Mouse (Mus musculus): ENCODE data around the gene Mag. TPM values are rescaled to one million over a fixed set of nuclear protein-coding genes. Genes with fewer than 3 reads are reported as not detected.

The Mag gene
- polyA plus RNA-seq, 1 experiment from 2014 or later, result 0.27 TPM

- Histone ChIP-seq H3K9ac (ENCODE audit: low read depth, low read length) (no peak overlapping the region), H3K4me2 (ENCODE audit: low read depth, low read length) (no peak overlapping the region), H3K36me3 (ENCODE audit: control insufficient read depth, insufficient read depth) (no peaks in the 10 kb centered on the region), H3K4me1 (ENCODE audit: control insufficient read depth, low read depth, low read length) (no peaks in the 10 kb centered on the region; the same call in 1 of the 2 replicates), H3K27me3 (ENCODE audit: control insufficient read depth, insufficient read depth, low read depth, low read length) (no peaks in the 10 kb centered on the region), H3K4me3 (ENCODE audit: low read depth, low read length) (no peak overlapping the region), H3K9me3 (replicated peaks; ENCODE audit: control insufficient read depth, low read length) (no peaks in the 10 kb centered on the region), H3K27ac (ENCODE audit: low read length) (no peak overlapping the region)
- no peak for ATAC-seq (ENCODE audit: low read depth)
- 15% methylated on average over 4 of the region's 4 CpGs for WGBS (ENCODE audit: insufficient replicate concordance)
These were observed 2.5 kb upstream of the Mag start for GRCm38 (mm10) chr7:30917219-30917618.

DNA sequence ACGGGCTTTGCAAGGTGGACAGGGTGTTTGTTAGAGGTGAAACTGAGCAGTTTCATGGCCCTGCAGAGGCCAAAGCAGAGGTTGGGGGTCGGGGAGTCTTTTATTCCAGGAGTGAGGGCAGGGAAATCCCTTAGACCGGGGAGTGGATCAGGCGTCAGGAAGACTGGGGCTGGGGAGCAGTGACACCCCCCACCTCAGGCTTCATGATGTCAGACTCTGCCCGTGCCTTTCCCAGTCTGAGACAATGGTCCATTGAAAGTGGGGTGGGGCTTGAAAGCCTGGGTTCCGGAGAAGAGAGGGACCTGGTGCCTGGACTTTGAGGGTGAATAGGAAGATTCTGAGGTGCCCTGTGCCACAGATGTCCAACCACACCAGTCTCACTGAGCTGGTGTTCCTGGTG lies 2.0 kb upstream of the Mag start:
- Histone ChIP-seq H3K27ac (ENCODE audit: low read length) (no peak overlapping the region), H3K9me3 (replicated peaks; ENCODE audit: control insufficient read depth, low read length) (no peaks in the 10 kb centered on the region), H3K4me3 (ENCODE audit: low read depth, low read length) (no peak overlapping the region), H3K36me3 (ENCODE audit: control insufficient read depth, insufficient read depth) (no peaks in the 10 kb centered on the region), H3K4me1 (ENCODE audit: control insufficient read depth, low read depth, low read length) (no peaks in the 10 kb centered on the region; the same call in 1 of the 2 replicates), H3K27me3 (ENCODE audit: control insufficient read depth, insufficient read depth, low read depth, low read length) (no peaks in the 10 kb centered on the region), H3K9ac (ENCODE audit: low read depth, low read length) (no peak overlapping the region), H3K4me2 (ENCODE audit: low read depth, low read length) (no peak overlapping the region)
- WGBS (ENCODE audit: insufficient replicate concordance), result 25% methylated on average over 6 of the region's 6 CpGs
- ATAC-seq (ENCODE audit: low read depth), result no peak

GRCm38 (mm10) chr7:30909773-30910172 lies 4.9 kb downstream of the Mag start:
- no peaks in the 10 kb centered on the region for H3K9me3 ChIP-seq (replicated peaks; ENCODE audit: control insufficient read depth, low read length)
- H3K27ac ChIP-seq (ENCODE audit: low read length), result no peak overlapping the region
- H3K9ac ChIP-seq (ENCODE audit: low read depth, low read length), result no peak overlapping the region
- H3K4me2 ChIP-seq (ENCODE audit: low read depth, low read length), result no peak overlapping the region
- WGBS (ENCODE audit: insufficient replicate concordance), result 40% methylated on average over 6 of the region's 6 CpGs
- peaks cover 4% of the 10 kb centered on the region for H3K4me1 ChIP-seq (ENCODE audit: control insufficient read depth, low read depth, low read length)
- H3K36me3 ChIP-seq (ENCODE audit: control insufficient read depth, insufficient read depth), result no peaks in the 10 kb centered on the region
- H3K27me3 ChIP-seq (ENCODE audit: control insufficient read depth, insufficient read depth, low read depth, low read length), result no peaks in the 10 kb centered on the region
- peak; percentile 59 for ATAC-seq (ENCODE audit: low read depth)
- no peak overlapping the region for H3K4me3 ChIP-seq (ENCODE audit: low read depth, low read length)

DNA sequence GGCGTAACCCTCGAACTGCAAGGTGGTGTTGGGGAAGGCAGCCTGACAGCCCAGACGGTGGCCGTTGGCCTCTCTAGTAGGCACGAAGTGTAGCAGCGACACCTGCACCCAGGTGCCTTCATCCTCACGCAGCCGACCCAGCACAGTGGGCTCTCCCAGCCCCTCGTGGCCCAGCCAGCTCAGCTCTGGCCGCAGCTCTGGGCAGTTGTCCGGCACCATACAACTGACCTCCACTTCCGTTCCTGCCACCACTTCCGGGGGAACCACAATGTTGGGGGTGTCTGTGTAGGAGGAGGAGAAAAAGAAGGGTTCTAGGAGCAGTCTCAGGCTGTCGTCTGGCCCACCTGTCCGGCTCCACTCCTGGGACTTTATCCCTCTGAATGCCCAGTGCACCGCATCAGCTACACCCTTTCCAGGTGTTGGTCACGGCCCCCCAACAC lies 5.7 kb downstream of the Mag start:
- WGBS (ENCODE audit: insufficient replicate concordance), result 17% methylated on average over 17 of the region's 17 CpGs
- Histone ChIP-seq H3K27me3 (ENCODE audit: control insufficient read depth, insufficient read depth, low read depth, low read length) (no peaks in the 10 kb centered on the region), H3K4me2 (ENCODE audit: low read depth, low read length) (peak overlapping the region; percentile 49), H3K36me3 (ENCODE audit: control insufficient read depth, insufficient read depth) (no peaks in the 10 kb centered on the region), H3K9me3 (replicated peaks; ENCODE audit: control insufficient read depth, low read length) (no peaks in the 10 kb centered on the region), H3K4me1 (ENCODE audit: control insufficient read depth, low read depth, low read length) (peaks cover 4% of the 10 kb centered on the region), H3K4me3 (ENCODE audit: low read depth, low read length) (peak overlapping the region; percentile 27; the same call in 1 of the 2 replicates), H3K27ac (ENCODE audit: low read length) (no peak overlapping the region), H3K9ac (ENCODE audit: low read depth, low read length) (no peak overlapping the region)
- 0 out of 2 replicates have a peak, but pooled peaks have one; percentile 9 for ATAC-seq (ENCODE audit: low read depth)

DNA sequence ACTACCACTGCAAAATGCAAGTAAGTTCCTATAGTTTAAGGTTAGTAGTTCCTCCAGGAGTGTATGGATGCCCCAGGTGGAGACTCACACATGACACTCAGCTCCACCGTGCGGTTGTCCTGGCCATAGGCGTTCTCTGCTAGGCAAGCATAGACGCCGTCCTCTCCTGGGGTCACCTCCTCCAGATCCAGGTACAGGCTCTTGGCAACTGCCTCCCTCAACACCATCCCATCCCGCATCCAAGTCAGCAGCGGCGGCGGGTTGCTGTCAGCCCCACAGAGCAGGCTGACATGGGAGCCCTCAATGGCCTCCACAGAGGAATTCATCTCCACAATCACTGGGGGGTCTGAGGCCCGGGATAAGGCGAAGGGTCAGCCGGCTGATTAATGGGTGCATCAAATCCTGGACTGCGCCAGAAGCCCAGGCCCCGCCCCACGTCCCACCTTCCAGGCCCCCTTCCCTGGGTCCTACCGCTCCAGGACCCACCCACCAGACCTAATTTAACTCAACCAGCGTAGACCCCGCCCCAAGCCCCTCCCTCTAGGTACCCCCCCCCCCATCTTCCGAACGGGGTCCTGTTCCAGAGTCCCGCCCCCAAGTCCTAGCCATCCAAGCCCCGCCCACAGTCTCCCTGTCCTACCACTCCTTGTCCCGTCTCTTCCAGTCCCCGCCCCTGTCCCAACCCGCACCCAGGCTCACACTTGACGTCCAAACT lies 6.2 kb downstream of the Mag start:
- H3K27ac ChIP-seq (ENCODE audit: low read length), result no peak overlapping the region
- H3K4me1 ChIP-seq (ENCODE audit: control insufficient read depth, low read depth, low read length), result peaks cover 4% of the 10 kb centered on the region
- H3K9ac ChIP-seq (ENCODE audit: low read depth, low read length), result no peak overlapping the region
- ATAC-seq (ENCODE audit: low read depth), result peak; percentile 53; the same call in 1 of the 2 replicates
- H3K4me3 ChIP-seq (ENCODE audit: low read depth, low read length), result peak overlapping the region; percentile 27; the same call in 1 of the 2 replicates
- no peaks in the 10 kb centered on the region for H3K27me3 ChIP-seq (ENCODE audit: control insufficient read depth, insufficient read depth, low read depth, low read length)
- no peaks in the 10 kb centered on the region for H3K9me3 ChIP-seq (replicated peaks; ENCODE audit: control insufficient read depth, low read length)
- peak overlapping the region; percentile 49 for H3K4me2 ChIP-seq (ENCODE audit: low read depth, low read length)
- H3K36me3 ChIP-seq (ENCODE audit: control insufficient read depth, insufficient read depth), result no peaks in the 10 kb centered on the region
- WGBS (ENCODE audit: insufficient replicate concordance), result 5% methylated on average over 26 of the region's 26 CpGs

- Histone ChIP-seq H3K4me1 (ENCODE audit: control insufficient read depth, low read depth, low read length) (peaks cover 2% of the 10 kb centered on the region), H3K4me3 (ENCODE audit: low read depth, low read length) (no peak overlapping the region), H3K27me3 (ENCODE audit: control insufficient read depth, insufficient read depth, low read depth, low read length) (no peaks in the 10 kb centered on the region), H3K9me3 (replicated peaks; ENCODE audit: control insufficient read depth, low read length) (no peaks in the 10 kb centered on the region), H3K36me3 (ENCODE audit: control insufficient read depth, insufficient read depth) (no peaks in the 10 kb centered on the region), H3K9ac (ENCODE audit: low read depth, low read length) (no peak overlapping the region), H3K27ac (ENCODE audit: low read length) (no peak overlapping the region), H3K4me2 (ENCODE audit: low read depth, low read length) (no peak overlapping the region)
- no peak for ATAC-seq (ENCODE audit: low read depth)
- WGBS (ENCODE audit: insufficient replicate concordance), result 32% methylated on average over 4 of the region's 4 CpGs
These were observed 10.6 kb downstream of the Mag start for GRCm38 (mm10) chr7:30904042-30904441.

GRCm38 (mm10) chr7:30895217-30895616 lies 19.5 kb downstream of the Mag start:
- no peak overlapping the region for H3K9ac ChIP-seq (ENCODE audit: low read depth, low read length)
- H3K27ac ChIP-seq (ENCODE audit: low read length), result no peak overlapping the region
- H3K4me2 ChIP-seq (ENCODE audit: low read depth, low read length), result no peak overlapping the region
- 48% methylated on average over 3 of the region's 3 CpGs for WGBS (ENCODE audit: insufficient replicate concordance)
- no peaks in the 10 kb centered on the region for H3K4me1 ChIP-seq (ENCODE audit: control insufficient read depth, low read depth, low read length)
- no peaks in the 10 kb centered on the region for H3K36me3 ChIP-seq (ENCODE audit: control insufficient read depth, insufficient read depth)
- peak; percentile 53; the same call in 1 of the 2 replicates for ATAC-seq (ENCODE audit: low read depth)
- no peak overlapping the region for H3K4me3 ChIP-seq (ENCODE audit: low read depth, low read length)
- no peaks in the 10 kb centered on the region for H3K27me3 ChIP-seq (ENCODE audit: control insufficient read depth, insufficient read depth, low read depth, low read length)
- H3K9me3 ChIP-seq (replicated peaks; ENCODE audit: control insufficient read depth, low read length), result no peaks in the 10 kb centered on the region

GRCm38 (mm10) chr7:30892515-30892914 lies 22.2 kb downstream of the Mag start:
- Histone ChIP-seq H3K4me3 (ENCODE audit: low read depth, low read length) (no peak overlapping the region), H3K27me3 (ENCODE audit: control insufficient read depth, insufficient read depth, low read depth, low read length) (no peaks in the 10 kb centered on the region), H3K36me3 (ENCODE audit: control insufficient read depth, insufficient read depth) (no peaks in the 10 kb centered on the region), H3K4me2 (ENCODE audit: low read depth, low read length) (no peak overlapping the region), H3K4me1 (ENCODE audit: control insufficient read depth, low read depth, low read length) (no peaks in the 10 kb centered on the region), H3K9me3 (replicated peaks; ENCODE audit: control insufficient read depth, low read length) (no peaks in the 10 kb centered on the region), H3K27ac (ENCODE audit: low read length) (no peak overlapping the region), H3K9ac (ENCODE audit: low read depth, low read length) (no peak overlapping the region)
- no peak for ATAC-seq (ENCODE audit: low read depth)
- WGBS (ENCODE audit: insufficient replicate concordance), result 49% methylated on average over 3 of the region's 3 CpGs

DNA sequence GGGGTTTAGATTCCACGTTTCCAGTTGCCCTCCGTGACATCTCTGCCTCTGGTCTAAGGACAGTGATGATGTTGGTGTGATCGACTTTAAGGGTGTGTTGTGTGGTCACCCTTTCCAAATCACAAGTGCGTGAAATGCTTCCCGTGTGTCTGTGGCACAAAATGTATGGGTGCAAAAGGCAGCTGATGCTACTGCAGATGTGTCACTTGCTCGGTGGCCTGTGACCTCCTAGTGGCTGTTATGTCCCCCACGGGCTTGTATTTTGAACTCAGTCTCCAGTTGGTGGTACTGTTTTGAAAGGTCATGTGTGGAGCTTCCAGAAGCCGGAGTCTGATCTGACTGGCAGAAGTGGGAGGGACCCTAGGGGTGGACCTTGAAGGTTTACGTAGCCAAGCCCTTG lies 22.9 kb downstream of the Mag start:
- H3K9me3 ChIP-seq (replicated peaks; ENCODE audit: control insufficient read depth, low read length), result no peaks in the 10 kb centered on the region
- no peak overlapping the region for H3K27ac ChIP-seq (ENCODE audit: low read length)
- H3K27me3 ChIP-seq (ENCODE audit: control insufficient read depth, insufficient read depth, low read depth, low read length), result no peaks in the 10 kb centered on the region
- H3K36me3 ChIP-seq (ENCODE audit: control insufficient read depth, insufficient read depth), result no peaks in the 10 kb centered on the region
- H3K4me1 ChIP-seq (ENCODE audit: control insufficient read depth, low read depth, low read length), result no peaks in the 10 kb centered on the region
- no peak overlapping the region for H3K9ac ChIP-seq (ENCODE audit: low read depth, low read length)
- ATAC-seq (ENCODE audit: low read depth), result no peak
- H3K4me3 ChIP-seq (ENCODE audit: low read depth, low read length), result no peak overlapping the region
- WGBS (ENCODE audit: insufficient replicate concordance), result 65% methylated on average over 9 of the region's 9 CpGs
- H3K4me2 ChIP-seq (ENCODE audit: low read depth, low read length), result no peak overlapping the region

Measured in liver, embryonic 16.5 days (tissue).